Mouse (Mus musculus) heart, postnatal 0 days (tissue): ENCODE results near the gene Spem1.

ENCODE experiments used
- CTCF ChIP-seq: IDR thresholded peaks from 2 replicates; pipeline ENCODE4 v1.5.1; 2016; ENCODE audit warnings: antibody characterized with exemption, control low read depth, low read depth
- EP300 ChIP-seq: IDR thresholded peaks from 2 replicates; pipeline ENCODE4 v1.6.1; 2016; ENCODE audit warnings: antibody characterized with exemption, low read depth

- TF ChIP-seq CTCF (no peak), EP300 (no peak)
Observed at GRCm38 (mm10) chr11:69858113-69858998, 36.4 kb upstream of the Spem1 start, which contains the start of gene Tnk1.
